Mouse (Mus musculus) embryonic facial prominence, embryonic 11.5 days (tissue): ENCODE data around the gene Flywch2. TPM values are rescaled to one million over a fixed set of nuclear protein-coding genes. Genes with fewer than 3 reads are reported as not detected.
A peak's percentile ranks its signal among the peaks of the same experiment; 100 is the strongest.

Experiments
- ATAC-seq: fragments of 200-750 bp; cut with Nextera tagmentation; replicated peaks from 2 replicates; pipeline ENCODE4 v1.8.0; 2017; ENCODE audit warnings: low read depth; ENCODE audit not compliant: insufficient number of reproducible peaks, low FRiP score, low TSS enrichment
- DNase-seq: peaks from one replicate; pipeline ENCODE4 v3.0.0-alpha.2; 2015; ENCODE audit warnings: low spot score
- H3K27ac ChIP-seq: fragments of 300-500 bp; sonication (generic); replicated peaks from 2 replicates; pipeline ENCODE4 v1.5.1; 2014; ENCODE audit warnings: mild to moderate bottlenecking, low read depth, low read length, control low read depth
- H3K27me3 ChIP-seq: fragments of 300-500 bp; sonication (generic); 2 replicates; pipeline ENCODE4 v1.6.1; 2014; ENCODE audit warnings: mild to moderate bottlenecking, low read length, moderate library complexity, mixed read lengths; ENCODE audit not compliant: control insufficient read depth, insufficient read depth
- H3K36me3 ChIP-seq: fragments of 300-500 bp; sonication (generic); replicated peaks from 2 replicates; pipeline ENCODE4 v1.6.1; 2014; ENCODE audit warnings: low read depth, mild to moderate bottlenecking, low read length, moderate library complexity, mixed read lengths; ENCODE audit not compliant: control insufficient read depth, insufficient read depth
- H3K4me1 ChIP-seq: fragments of 300-500 bp; sonication (generic); 2 replicates; pipeline ENCODE4 v1.6.1; 2014; ENCODE audit warnings: low read length, mixed read lengths; ENCODE audit not compliant: control insufficient read depth, insufficient read depth
- H3K4me2 ChIP-seq: fragments of 300-500 bp; sonication (generic); 2 replicates; pipeline ENCODE4 v1.6.1; 2014; ENCODE audit warnings: low read depth, mild to moderate bottlenecking, control low read depth, low read length, moderate library complexity
- H3K4me3 ChIP-seq: fragments of 300-500 bp; sonication (generic); 2 replicates; pipeline ENCODE4 v1.5.1; 2014; ENCODE audit warnings: low read depth, low read length, control low read depth
- H3K9ac ChIP-seq: fragments of 300-500 bp; sonication (generic); replicated peaks from 2 replicates; pipeline ENCODE4 v1.6.1; 2014; ENCODE audit warnings: mild to moderate bottlenecking, control low read depth, low read length
- H3K9me3 ChIP-seq: fragments of 300-500 bp; sonication (generic); replicated peaks from 2 replicates; pipeline ENCODE4 v1.6.1; 2016; ENCODE audit warnings: mild to moderate bottlenecking, low read length, inconsistent platforms, mixed read lengths; ENCODE audit not compliant: control insufficient read depth
- WGBS: fragments of 180-500 bp; shearing (Covaris S2); extraction: QIAGEN DNeasy Blood & Tissue Kit; methylation state at CpG from one replicate; pipeline ENCODE4 v1.1.7; 2014; 5-methylcytosine and 5-hydroxymethylcytosine counted together
- polyA plus RNA-seq: library from polyadenylated mRNA; unstranded; fragments of >200 nt; fragmentation: Nextera tagmentation; extraction: Ambion mirVana; gene quantifications from 2 replicates; pipeline ENCODE4 v1.2.1, GENCODE M21; 2014

The Flywch2 gene
- polyA plus RNA-seq, 1 experiment from 2014 or later, result 35.4 TPM

DNA sequence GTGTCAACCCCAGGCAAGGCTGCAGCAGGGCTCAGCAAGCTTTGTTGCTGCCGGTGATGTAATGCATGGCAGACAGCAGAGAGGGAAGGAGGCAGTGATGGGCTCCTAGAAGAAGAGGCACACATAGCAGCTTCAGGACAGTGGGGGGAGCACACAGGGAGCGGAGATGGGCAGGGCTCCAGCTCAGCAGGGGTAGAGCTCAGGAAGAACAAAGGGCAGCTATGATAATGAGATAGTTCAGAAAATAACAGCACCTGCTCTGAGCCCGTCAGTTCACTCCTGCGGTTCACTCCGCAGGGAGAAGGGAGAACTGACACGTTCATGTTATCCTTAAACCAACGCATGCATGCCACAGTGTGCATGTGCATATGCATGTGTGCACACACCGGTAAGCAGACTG, 27.1 kb downstream of the Flywch2 start:
- Histone ChIP-seq H3K4me1 (no peaks in the 10 kb centered on the region), H3K27me3 (no peaks in the 10 kb centered on the region), H3K4me3 (no peak overlapping the region), H3K9me3 (no peaks in the 10 kb centered on the region), H3K36me3 (peaks cover 18% of the 10 kb centered on the region), H3K9ac (no peak overlapping the region), H3K4me2 (no peak overlapping the region), H3K27ac (no peak overlapping the region)
- WGBS, result 86% methylated on average over 8 of the region's 8 CpGs
- ATAC-seq, result no peak
- no peak for DNase-seq

DNA sequence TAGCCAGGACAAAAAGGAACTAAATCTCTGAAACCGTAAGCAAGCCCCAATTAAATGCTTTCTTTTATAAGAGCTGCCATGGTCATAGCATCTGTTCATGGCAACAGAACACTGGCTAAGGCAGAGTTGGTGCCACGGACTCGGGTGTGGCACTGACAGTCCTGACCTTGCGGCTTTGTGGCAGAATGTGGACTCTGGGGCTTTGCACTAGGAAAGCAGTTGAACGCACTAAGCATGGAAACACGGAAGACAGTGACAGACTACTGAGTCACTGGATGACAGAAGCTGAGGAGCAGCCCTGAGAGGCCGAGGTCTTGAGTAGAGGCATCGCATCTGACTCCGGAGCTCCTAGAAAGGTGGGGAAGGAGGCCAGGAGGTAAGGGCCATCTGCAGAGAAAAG, 28.3 kb downstream of the Flywch2 start:
- H3K27ac ChIP-seq, result no peak overlapping the region
- peaks cover 27% of the 10 kb centered on the region for H3K36me3 ChIP-seq
- no peak overlapping the region for H3K9ac ChIP-seq
- DNase-seq (no peak), ATAC-seq (no peak)
- no peaks in the 10 kb centered on the region for H3K4me1 ChIP-seq
- H3K9me3 ChIP-seq, result no peaks in the 10 kb centered on the region
- H3K27me3 ChIP-seq, result no peaks in the 10 kb centered on the region
- H3K4me3 ChIP-seq, result no peak overlapping the region
- WGBS, result 91% methylated on average over 9 of the region's 9 CpGs
- no peak overlapping the region for H3K4me2 ChIP-seq

GRCm38 (mm10) chr17:23755689-23756088, 30.2 kb downstream of the Flywch2 start:
- H3K4me1 ChIP-seq, result no peaks in the 10 kb centered on the region
- WGBS, result 93% methylated on average over 13 of the region's 13 CpGs
- H3K27me3 ChIP-seq, result no peaks in the 10 kb centered on the region
- H3K9me3 ChIP-seq, result no peaks in the 10 kb centered on the region
- H3K4me2 ChIP-seq, result no peak overlapping the region
- ATAC-seq (no peak), DNase-seq (no peak)
- no peak overlapping the region for H3K4me3 ChIP-seq
- H3K36me3 ChIP-seq, result peaks cover 28% of the 10 kb centered on the region
- no peak overlapping the region for H3K27ac ChIP-seq
- no peak overlapping the region for H3K9ac ChIP-seq

GRCm38 (mm10) chr17:23749400-23750191, 36.3 kb downstream of the Flywch2 start:
- no peak overlapping the region for H3K9ac ChIP-seq
- H3K36me3 ChIP-seq, result peaks cover 13% of the 10 kb centered on the region; the same call in 1 of the 2 replicates
- H3K4me1 ChIP-seq, result peaks cover 6% of the 10 kb centered on the region
- no peak overlapping the region for H3K4me2 ChIP-seq
- H3K4me3 ChIP-seq, result no peak overlapping the region
- DNase-seq (no peak), ATAC-seq (no peak)
- peaks cover 28% of the 10 kb centered on the region for H3K27me3 ChIP-seq
- H3K27ac ChIP-seq, result no peak overlapping the region
- no peaks in the 10 kb centered on the region for H3K9me3 ChIP-seq
- 79% methylated on average over 11 of the region's 11 CpGs for whole genome bisulfite sequencing

DNA sequence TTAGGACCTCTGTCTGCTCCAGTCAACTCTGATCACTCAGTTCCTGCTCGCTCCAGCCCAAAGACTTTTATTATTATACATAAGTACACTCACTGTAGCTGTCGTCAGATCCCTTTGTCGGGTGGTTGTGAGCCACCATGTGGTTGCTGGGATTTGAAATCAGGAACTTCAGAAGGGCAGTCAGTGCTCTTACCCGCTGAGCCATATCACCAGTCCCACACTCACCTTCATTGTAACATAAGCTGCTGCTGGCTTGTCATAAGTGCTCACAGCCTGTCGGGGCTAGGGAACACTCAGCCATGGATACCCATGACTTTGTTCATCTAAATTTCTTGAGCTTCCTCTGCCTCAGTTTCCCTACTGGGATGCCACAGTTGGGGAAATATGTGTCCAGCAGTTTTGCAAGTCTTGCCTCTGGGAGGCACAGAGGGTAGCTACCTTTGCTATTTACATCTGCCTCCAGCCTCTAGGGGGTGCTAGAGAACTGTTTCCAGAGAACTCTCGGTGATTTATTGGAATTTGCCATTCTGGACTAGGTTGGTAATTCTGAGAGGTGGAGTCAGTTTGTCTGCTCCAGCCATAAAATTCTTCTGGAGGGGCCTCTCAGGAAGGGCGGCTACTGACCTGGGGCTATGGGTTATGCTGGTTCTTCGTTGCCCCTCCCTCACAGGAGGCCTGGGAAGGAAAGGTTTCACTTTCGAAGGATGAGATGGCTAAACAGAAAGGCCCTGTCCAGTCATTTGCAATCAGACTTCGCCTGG, 37.1 kb downstream of the Flywch2 start:
- Histone ChIP-seq H3K36me3 (peaks cover 13% of the 10 kb centered on the region; the same call in 1 of the 2 replicates), H3K4me1 (peaks cover 8% of the 10 kb centered on the region), H3K4me2 (no peak overlapping the region), H3K4me3 (no peak overlapping the region), H3K9ac (no peak overlapping the region), H3K9me3 (no peaks in the 10 kb centered on the region), H3K27me3 (peaks cover 35% of the 10 kb centered on the region), H3K27ac (no peak overlapping the region)
- DNase-seq, result peak; percentile 87
- 36% methylated on average over 10 of the region's 10 CpGs for WGBS
- no peak for ATAC-seq

DNA sequence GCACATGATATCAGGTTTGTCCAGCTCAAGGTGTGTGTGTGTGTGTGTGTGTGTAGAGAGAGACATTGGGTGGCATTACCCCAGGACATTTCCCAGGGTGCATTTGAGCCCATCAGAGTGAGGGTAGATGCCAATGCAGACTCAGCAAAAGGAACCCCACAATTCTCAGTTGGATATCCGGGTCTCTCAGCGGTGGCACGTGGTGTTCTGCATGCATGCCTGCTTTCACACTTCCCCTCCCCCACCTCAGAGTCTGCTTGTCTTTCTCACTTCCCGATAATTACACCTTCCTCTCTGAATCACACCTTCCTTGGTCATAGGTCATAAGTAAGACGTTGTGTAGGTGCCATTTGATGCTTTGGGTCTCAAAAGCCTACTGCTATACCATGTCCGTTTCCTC, 37.9 kb downstream of the Flywch2 start:
- no peak overlapping the region for H3K27ac ChIP-seq
- no peak overlapping the region for H3K4me3 ChIP-seq
- H3K9me3 ChIP-seq, result no peaks in the 10 kb centered on the region
- peaks cover 43% of the 10 kb centered on the region for H3K27me3 ChIP-seq
- DNase-seq (no peak), ATAC-seq (no peak)
- H3K36me3 ChIP-seq, result peaks cover 8% of the 10 kb centered on the region; the same call in 1 of the 2 replicates
- no peak overlapping the region for H3K9ac ChIP-seq
- H3K4me2 ChIP-seq, result no peak overlapping the region
- peaks cover 8% of the 10 kb centered on the region for H3K4me1 ChIP-seq
- 42% methylated on average over 6 of the region's 6 CpGs for WGBS

- Histone ChIP-seq H3K27ac (no peak overlapping the region), H3K27me3 (peaks cover 49% of the 10 kb centered on the region), H3K36me3 (peaks cover 4% of the 10 kb centered on the region; the same call in 1 of the 2 replicates), H3K4me3 (no peak overlapping the region), H3K4me1 (peaks cover 8% of the 10 kb centered on the region), H3K9me3 (no peaks in the 10 kb centered on the region), H3K4me2 (no peak overlapping the region), H3K9ac (no peak overlapping the region)
- ATAC-seq (no peak), DNase-seq (no peak)
- 81% methylated on average over 3 of the region's 3 CpGs for WGBS
These were observed 38.4 kb downstream of the Flywch2 start for GRCm38 (mm10) chr17:23747471-23747870.

- Histone ChIP-seq H3K9me3 (no peaks in the 10 kb centered on the region), H3K4me2 (no peak overlapping the region), H3K27ac (no peak overlapping the region), H3K36me3 (no peaks in the 10 kb centered on the region), H3K27me3 (peaks cover 56% of the 10 kb centered on the region), H3K9ac (no peak overlapping the region), H3K4me1 (peaks cover 8% of the 10 kb centered on the region), H3K4me3 (no peak overlapping the region)
- DNase-seq (no peak), ATAC-seq (no peak)
- WGBS, result 70% methylated on average over 3 of the region's 3 CpGs
These were observed 39.1 kb downstream of the Flywch2 start for GRCm38 (mm10) chr17:23746767-23747166.
